ENCODE assay signal across 8 mouse cellular contexts in the genomic region with DNA sequence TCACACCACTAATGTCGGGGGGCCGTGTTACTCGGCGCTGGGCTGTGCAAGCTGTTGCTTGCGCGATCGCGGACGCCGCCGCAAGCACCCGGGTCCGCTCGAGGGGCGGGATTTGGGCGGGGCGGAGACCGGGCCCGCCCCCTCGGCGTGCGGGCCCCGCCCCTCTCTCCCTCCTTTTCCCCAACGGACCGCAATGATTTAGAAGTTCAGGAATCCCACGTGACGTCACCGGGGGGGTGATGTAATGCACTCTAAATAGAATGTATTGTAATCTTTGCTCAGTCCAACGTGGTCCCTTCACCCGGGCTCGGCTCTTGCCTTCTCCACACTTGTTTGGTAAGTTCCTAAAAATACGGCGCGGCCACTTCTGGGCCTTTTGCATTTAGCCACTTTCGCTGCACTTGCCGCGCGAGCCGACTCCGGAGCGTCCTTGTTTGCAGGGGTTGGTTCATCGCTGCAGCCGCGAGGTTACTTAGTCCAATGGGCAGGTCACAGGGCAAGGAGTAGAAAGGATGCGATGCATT. TPM values are rescaled to one million over a fixed set of nuclear protein-coding genes. Genes with fewer than 3 reads are reported as not detected.
A peak's percentile ranks its signal among the peaks of the same experiment; 100 is the strongest.
DNase-seq lines count a peak whose midpoint lies in the region; TF ChIP-seq lines count a peak whose summit lies in the region.

A gene (plus strand): TSS at position 233 of the 524 bp plus-strand sequence.

- peak within 1 kb of the TSS; percentile 48 for H3K4me3 ChIP-seq in cortical plate, adult 2 months (ENCODE audit: insufficient read depth, low read length)
- peak within 1 kb of the TSS; percentile 92 for H3K4me3 ChIP-seq in megakaryocyte, embryonic 14.5 days (replicated peaks)

- H3K27me3 ChIP-seq in megakaryocyte, embryonic 14.5 days (replicated peaks), result peaks cover 88% of the 10 kb centered on the region

- intact Hi-C loops in gastrocnemius, postnatal 14 days (cut with DNase I; ENCODE audit: low total_unique reads), result no loop called here
- intact Hi-C loops in left cerebral cortex, postnatal 10 days (cut with DNase I), result loop anchor here (5.0 kb wide), 1 partner anchor 365 kb away; no protein-coding TSS in a partner anchor

- DNase-seq in adrenal gland, adult (ENCODE audit: inconsistent age in 2 of 2, low spot score in 1 of 2), result peak; percentile 87 to 98
- DNase-seq in gastrocnemius, postnatal 14 days, result peak; percentile 91
- DNase-seq in induced T-regulatory cell, adult 2 months (ENCODE audit: low read depth), result peak; percentile 42
- peak; percentile 49 to 85 for DNase-seq in left cerebral cortex, postnatal 10 days (ENCODE audit: extremely low spot score in 1 of 2, low spot score in 2 of 2)
- peak; percentile 56 to 75 for DNase-seq in right cerebral cortex, adult 2 months (ENCODE audit: low spot score in 2 of 2)
- peak; percentile 84 for DNase-seq in urinary bladder, postnatal 25 days (ENCODE audit: low spot score)

- no peaks in the 10 kb centered on the region for H3K36me3 ChIP-seq in megakaryocyte, embryonic 14.5 days (replicated peaks; ENCODE audit: low read length)

- TF ChIP-seq CTCF in cortical plate, adult 2 months (IDR thresholded peaks at IDR 0.05; ENCODE audit: extremely low read depth, insufficient read depth, low read length), result no peak

- no peaks in the 10 kb centered on the region for H3K4me1 ChIP-seq in cortical plate, adult 2 months (ENCODE audit: control insufficient read depth, insufficient read depth, low read length)
- peaks cover 34% of the 10 kb centered on the region for H3K4me1 ChIP-seq in megakaryocyte, embryonic 14.5 days

- H3K9me3 ChIP-seq in megakaryocyte, embryonic 14.5 days, result peaks cover 11% of the 10 kb centered on the region; the same call in 1 of the 2 replicates

- no peak within 1 kb of the TSS for H3K27ac ChIP-seq in cortical plate, adult 2 months (ENCODE audit: insufficient read depth, low read length)

- no peak for TF ChIP-seq POLR2A in cortical plate, adult 2 months (IDR thresholded peaks at IDR 0.05; ENCODE audit: extremely low read depth, insufficient read depth, low read length)

RNA-seq across cellular contexts. Expression of the gene that starts here (rescaled TPM):
- 2.1 and 2.3 TPM in 2 replicates for polyA plus RNA-seq in cortical plate, adult 2 months (2012; rRNA removed)
- total RNA-seq in gastrocnemius, postnatal 14 days (2021), result 1 to 10 TPM; 6.7 to 9.5 TPM
- total RNA-seq in left cerebral cortex, postnatal 10 days (2021), result 1 to 10 TPM; 2.4 to 2.9 TPM
- polyA plus RNA-seq in megakaryocyte, embryonic 14.5 days (2012; ENCODE audit: insufficient read depth, low replicate concordance), result 0.37 and 2.9 TPM in 2 replicates

Comparison
In these comparisons a context has a peak if more than half of its experiments do, and no peak if none do; other contexts are left out.
1. DNase-seq: peak in every context shown above with its lines; median percentile 92 in adrenal gland, adult; 91 in gastrocnemius, postnatal 14 days; 84 in urinary bladder, postnatal 25 days; 67 in left cerebral cortex, postnatal 10 days; 66 in right cerebral cortex, adult 2 months; 42 in induced T-regulatory cell, adult 2 months.